Mouse (Mus musculus) C2C12 (cell line): ENCODE results near the gene Gdi1. TPM values are rescaled to one million over a fixed set of nuclear protein-coding genes. Genes with fewer than 3 reads are reported as not detected.
"Not testable (repeated sequence)": the region's sequence is repeated elsewhere in the genome, so short reads cannot be mapped to it uniquely, and the experiment has no call there.

Experiments
- H3K27me3 ChIP-seq: one replicate; pipeline ENCODE4 v1.6.1; 2011; ENCODE audit not compliant: control insufficient read depth, insufficient read depth, insufficient read length
- H3K36me3 ChIP-seq: one replicate; pipeline ENCODE4 v1.6.1; 2011; ENCODE audit not compliant: control insufficient read depth, insufficient read depth
- H3K4me3 ChIP-seq: one replicate; pipeline ENCODE4 v1.5.1; 2011; ENCODE audit warnings: mild to moderate bottlenecking, control low read depth; ENCODE audit not compliant: poor library complexity, insufficient read depth, severe bottlenecking
- H3K79me2 ChIP-seq: one replicate; pipeline ENCODE4 v1.6.1; 2011; ENCODE audit not compliant: control insufficient read depth, insufficient read depth
- H3K79me3 ChIP-seq: one replicate; pipeline ENCODE4 v1.6.1; 2011; ENCODE audit warnings: low read depth, control low read depth
- H3ac ChIP-seq: one replicate; pipeline ENCODE3; 2011; ENCODE audit warnings: low read depth; ENCODE audit not compliant: control insufficient read depth, insufficient read length
- CEBPB ChIP-seq: IDR thresholded peaks from one replicate; pipeline ENCODE4 v1.6.1; 2011; ENCODE audit warnings: low read depth, mild to moderate bottlenecking, control low read depth, moderate library complexity
- CTCF ChIP-seq: IDR thresholded peaks from one replicate; pipeline ENCODE4 v1.5.1; 2011; ENCODE audit not compliant: control insufficient read depth, insufficient read depth, insufficient read length
- FOSL1 ChIP-seq: IDR thresholded peaks from one replicate; pipeline ENCODE4 v1.8.0; 2011; ENCODE audit warnings: mild to moderate bottlenecking, low read length; ENCODE audit not compliant: poor library complexity, insufficient read depth, severe bottlenecking
- MAX ChIP-seq: IDR thresholded peaks from one replicate; pipeline ENCODE4 v1.6.1; 2011; ENCODE audit warnings: mild to moderate bottlenecking, control low read depth
- MYOD1 ChIP-seq: IDR thresholded peaks from one replicate; pipeline ENCODE4 v1.6.1; 2011; ENCODE audit warnings: low read depth; ENCODE audit not compliant: control insufficient read depth, insufficient read length
- MYOG ChIP-seq: IDR thresholded peaks from one replicate; pipeline ENCODE4 v1.6.1; 2011; ENCODE audit not compliant: control insufficient read depth, insufficient read length; ENCODE audit errors: extremely low read depth
- USF1 ChIP-seq: IDR thresholded peaks from one replicate; pipeline ENCODE4 v1.6.1; 2011; ENCODE audit warnings: low read depth, mild to moderate bottlenecking, control low read depth, moderate library complexity
- polyA plus RNA-seq: library from polyadenylated mRNA; unstranded; fragments of >200 nt; fragmentation: generic; extraction: Trizol; gene quantifications from one replicate; pipeline ENCODE4 v1.2.1, GENCODE M21; 2012; ENCODE audit warnings: missing spikeins

The Gdi1 gene
- polyA plus RNA-seq, 1 experiment = 95.2 TPM

DNA sequence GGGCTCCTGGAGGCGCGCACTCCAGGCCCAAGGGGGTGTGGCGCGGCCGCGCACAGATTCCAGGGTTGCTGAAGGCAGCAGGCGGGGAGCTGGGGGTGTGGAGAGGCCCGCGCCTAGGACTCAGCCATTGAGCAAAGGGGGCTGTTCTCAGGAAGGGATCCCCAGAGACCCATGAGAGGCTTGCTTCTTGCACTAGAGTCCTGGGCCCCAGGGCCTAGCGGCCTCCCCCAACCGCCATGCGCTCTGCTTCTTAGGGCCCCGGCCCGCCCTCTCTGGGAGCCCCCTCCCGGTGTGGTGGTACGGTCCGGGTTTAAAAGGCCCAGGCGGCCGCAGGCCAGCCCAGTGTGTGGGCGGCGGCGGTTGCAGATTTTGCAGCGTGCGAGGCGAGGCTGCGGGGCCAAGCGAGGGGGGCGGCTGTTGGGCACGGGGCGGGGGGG, 23.9 kb downstream of the Gdi1 start, which contains the start of gene Plxna3:
Plxna3 (plus strand) TSS at position 342 of the 437 bp plus-strand sequence.
- H3ac ChIP-seq = peak within 1 kb of the TSS; percentile 84
- H3K27me3 ChIP-seq = no peaks in the 10 kb centered on the region
- peak within 1 kb of the TSS; percentile 39 for H3K4me3 ChIP-seq
- peak; percentile 25 for TF ChIP-seq MAX
- no peak for TF ChIP-seq CEBPB
- H3K79me3 ChIP-seq = no peaks in the 10 kb centered on the region
- H3K36me3 ChIP-seq = no peaks in the 10 kb centered on the region
- H3K79me2 ChIP-seq = peaks cover 26% of the 10 kb centered on the region

DNA sequence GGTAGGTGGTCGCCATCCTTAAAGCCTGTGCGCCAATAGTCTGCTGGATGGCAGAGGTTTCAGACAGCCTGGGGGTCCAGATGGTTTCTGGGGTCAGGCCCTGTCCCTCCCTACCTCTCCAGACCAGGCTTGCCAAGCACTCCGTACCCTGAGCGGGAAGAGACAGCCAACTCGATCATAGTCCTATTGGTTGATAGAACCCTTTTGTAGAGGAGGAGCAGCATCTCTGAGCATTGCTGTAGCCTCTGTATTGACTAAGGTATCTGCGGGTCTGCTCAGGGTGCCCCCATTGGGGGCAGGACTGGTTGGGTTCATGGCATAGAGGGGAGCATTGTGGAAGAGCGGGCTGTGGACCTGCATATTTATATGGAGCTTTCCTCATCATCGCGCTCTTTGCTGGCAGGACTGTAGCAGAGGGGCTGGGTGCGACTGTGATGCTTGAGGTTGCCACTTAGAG, 24.4 kb downstream of the Gdi1 start:
- Histone ChIP-seq H3K79me3 (no peaks in the 10 kb centered on the region), H3K27me3 (no peaks in the 10 kb centered on the region), H3ac (peak overlapping the region; percentile 84), H3K4me3 (peak overlapping the region; percentile 39), H3K79me2 (peaks cover 26% of the 10 kb centered on the region), H3K36me3 (no peaks in the 10 kb centered on the region)
- TF ChIP-seq MAX (peak; percentile 4), FOSL1 (no peak), CEBPB (no peak), CTCF (no peak)

DNA sequence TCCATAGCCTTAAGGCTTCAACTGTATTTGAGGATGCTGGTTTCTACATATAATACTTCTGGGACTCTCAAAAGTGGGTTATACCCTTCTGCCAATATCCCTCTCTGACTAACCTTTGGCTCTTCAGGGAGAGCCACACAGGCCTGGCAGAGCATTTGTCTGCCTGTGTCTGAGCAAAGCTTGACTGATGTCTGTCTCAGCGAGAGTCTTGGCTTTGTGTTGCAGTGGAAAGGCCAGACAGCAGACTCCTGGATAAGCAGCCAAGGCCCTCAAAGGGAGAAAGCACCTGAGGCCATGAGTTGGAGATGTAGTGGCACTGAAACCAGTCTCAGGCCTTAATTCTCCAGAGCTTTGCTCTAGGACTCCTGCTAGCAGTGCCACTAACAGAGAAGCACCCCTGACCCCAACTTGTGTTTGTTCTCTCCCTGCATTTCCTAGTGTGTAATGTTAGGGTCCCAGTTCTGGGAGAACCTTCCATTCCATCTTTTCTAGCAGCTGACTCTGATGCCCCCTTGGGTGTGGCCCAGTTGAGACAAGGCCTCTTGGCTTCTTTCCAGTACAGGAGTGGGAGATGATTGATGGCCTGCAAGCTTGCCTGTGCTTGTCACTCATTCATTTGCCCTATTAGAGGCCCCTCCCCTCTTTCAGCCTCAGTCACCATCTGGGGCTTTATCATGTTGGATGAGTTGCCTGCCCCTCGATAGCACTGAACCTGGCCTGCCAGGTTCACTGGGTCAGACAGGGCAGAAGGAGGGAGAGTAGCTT, 25.6 kb downstream of the Gdi1 start:
- H3K4me3 ChIP-seq = peak overlapping the region; percentile 39

DNA sequence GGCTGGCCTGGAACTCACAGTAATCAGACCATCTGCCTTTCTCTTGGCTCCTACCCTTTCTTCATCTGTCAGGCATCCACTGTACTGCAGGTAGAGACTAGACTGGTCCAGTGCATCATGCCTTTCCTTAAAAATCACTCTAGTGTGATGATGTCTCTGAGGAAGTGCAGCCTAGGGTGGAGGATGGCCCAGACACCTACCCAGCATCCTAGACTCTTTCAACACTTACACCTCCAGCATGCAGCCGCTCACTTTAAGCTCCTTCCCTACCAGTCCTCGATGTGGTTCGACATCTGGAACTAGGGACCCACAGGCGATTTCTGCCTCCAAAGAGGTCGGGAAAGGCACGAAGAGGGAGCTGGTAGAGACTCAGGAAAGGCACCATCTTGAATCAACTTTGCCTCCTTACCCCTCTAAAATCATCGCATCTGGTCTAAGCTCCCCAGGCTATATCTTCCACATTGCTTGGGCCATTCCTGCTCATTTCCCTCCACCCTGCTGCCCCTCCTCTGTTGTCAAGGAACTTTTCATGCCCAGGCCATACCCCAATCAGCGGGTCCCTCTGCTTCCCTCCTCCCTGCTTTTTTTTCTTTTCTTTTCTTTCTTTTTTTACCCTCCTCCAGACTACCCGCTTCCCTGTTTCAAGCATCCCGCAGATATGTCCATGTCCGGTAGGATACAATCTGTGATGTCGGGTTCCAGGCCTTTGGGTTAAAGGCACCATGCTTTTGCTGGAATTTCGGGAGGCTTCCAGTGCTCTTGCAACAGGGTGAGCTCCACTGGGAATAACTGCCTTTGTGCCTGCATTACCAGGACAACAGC, 48.1 kb downstream of the Gdi1 start:
- Histone ChIP-seq H3ac (peak overlapping the region; percentile 38), H3K79me3 (peaks cover 2% of the 10 kb centered on the region), H3K4me3 (peak overlapping the region; percentile 39), H3K79me2 (peaks cover 6% of the 10 kb centered on the region), H3K27me3 (no peaks in the 10 kb centered on the region), H3K36me3 (peaks cover 3% of the 10 kb centered on the region)
- TF ChIP-seq CEBPB (no peak), MYOD1 (no peak), FOSL1 (no peak), MYOG (no peak), USF1 (no peak), CTCF (no peak), MAX (no peak)

More for the DNA sequence above, 25.6 kb downstream of the Gdi1 start:
- TF ChIP-seq MAX (no peak), MYOD1 (no peak), CEBPB (no peak), USF1 (no peak), MYOG (no peak), FOSL1 (no peak), CTCF (no peak)
- Histone ChIP-seq H3K36me3 (no peaks in the 10 kb centered on the region), H3K27me3 (no peaks in the 10 kb centered on the region), H3ac (peak overlapping the region; percentile 12), H3K79me2 (peaks cover 26% of the 10 kb centered on the region), H3K79me3 (no peaks in the 10 kb centered on the region)

DNA sequence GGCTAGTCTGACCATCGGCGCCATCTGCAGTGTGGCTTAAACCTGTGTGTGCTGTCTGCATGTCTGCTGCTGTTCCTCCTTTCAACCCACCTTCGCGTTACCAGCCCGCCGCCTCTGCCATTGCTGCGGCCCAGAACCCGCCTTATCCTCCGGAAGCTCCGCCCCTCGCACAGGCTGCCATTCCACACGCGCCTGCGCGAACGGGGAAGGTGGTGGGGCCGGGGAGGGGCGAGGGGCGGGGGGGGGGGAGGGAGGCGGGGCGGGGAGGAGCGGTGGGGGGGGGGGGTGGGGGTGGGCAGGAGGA, 48.6 kb downstream of the Gdi1 start, which contains the start of gene Lage3:
Lage3 (minus strand) TSS at position 152 of the 304 bp plus-strand sequence.
- H3ac ChIP-seq = peak within 1 kb of the TSS; percentile 38
- peak within 1 kb of the TSS; percentile 39 for H3K4me3 ChIP-seq
- TF ChIP-seq CTCF (no peak), MYOG (no peak), USF1 (no peak), MAX (no peak), FOSL1 (no peak), MYOD1 (no peak), CEBPB (no peak)
- peaks cover 6% of the 10 kb centered on the region for H3K79me2 ChIP-seq
- H3K36me3 ChIP-seq = peaks cover 3% of the 10 kb centered on the region
- peaks cover 2% of the 10 kb centered on the region for H3K79me3 ChIP-seq
- H3K27me3 ChIP-seq = no peaks in the 10 kb centered on the region

DNA sequence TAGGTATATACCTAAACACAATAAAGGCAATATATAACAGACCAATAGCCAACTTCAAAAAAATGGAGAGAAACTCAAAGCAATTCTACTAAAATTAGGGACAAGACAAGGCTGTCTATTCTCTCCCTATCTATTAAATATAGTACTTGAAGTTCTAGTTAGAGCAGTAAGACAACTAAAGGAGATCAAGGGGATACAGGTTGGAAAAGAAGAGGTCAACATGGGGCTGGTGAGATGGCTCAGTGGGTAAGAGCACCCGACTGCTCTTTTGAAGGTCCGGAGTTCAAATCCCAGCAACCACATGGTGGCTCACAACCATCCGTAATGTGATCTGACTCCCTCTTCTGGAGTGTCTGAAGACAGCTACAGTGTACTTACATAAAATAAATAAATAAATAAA, 52.3 kb downstream of the Gdi1 start:
- H3K4me3 ChIP-seq, H3K27me3 ChIP-seq, H3K79me3 ChIP-seq, H3K79me2 ChIP-seq, H3ac ChIP-seq, H3K36me3 ChIP-seq: not testable (repeated sequence)
